Mouse (Mus musculus): ENCODE results near the gene Olfr1414.

DNA sequence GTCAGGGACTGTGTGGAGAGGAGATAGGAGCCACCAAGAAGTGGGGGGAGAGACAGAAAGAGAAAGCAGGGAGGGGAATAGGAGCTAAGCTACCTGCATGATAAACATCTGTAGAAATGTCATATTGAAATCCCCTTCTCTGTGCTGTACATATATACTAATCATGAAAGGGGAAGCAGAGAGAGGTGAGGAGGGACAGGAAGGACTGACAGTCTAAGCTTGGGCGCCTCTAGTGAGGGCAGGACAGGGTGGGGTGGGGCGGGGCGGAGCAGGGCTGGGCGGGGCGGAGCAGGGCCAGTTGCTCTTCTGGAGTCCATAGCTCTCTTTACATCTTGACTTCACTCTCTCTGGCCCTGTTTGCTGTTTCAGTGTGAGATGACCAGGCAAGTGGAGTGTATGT is 18.5 kb upstream of the Olfr1414 start:
- TF ChIP-seq POLR2A (IDR thresholded peaks at IDR 0.05; ENCODE audit: low read depth, low read length) (no peak), CTCF (IDR thresholded peaks at IDR 0.05; ENCODE audit: extremely low read depth, insufficient read depth, insufficient read length, insufficient replicate concordance) (no peak)
